Mouse (Mus musculus): ENCODE measurements around the gene Auts2. TPM values are rescaled to one million over a fixed set of nuclear protein-coding genes. Genes with fewer than 3 reads are reported as not detected.

Auts2 gene
- total RNA-seq, 4 experiments from 2014 or later, result 86.9 to 97.6 (median 89.2) TPM

- no peak for DNase-seq (ENCODE audit: low spot score in 2 of 2)
Observed at GRCm38 (mm10) chr5:132200595-132200994, 342.5 kb downstream of the Auts2 start.

GRCm38 (mm10) chr5:132195048-132195533, 348.1 kb downstream of the Auts2 start:
- no peak for DNase-seq (ENCODE audit: low spot score in 2 of 2)

- no peak for DNase-seq (ENCODE audit: low spot score in 2 of 2)
Observed at GRCm38 (mm10) chr5:132190190-132190589, 353.0 kb downstream of the Auts2 start.

- no peak for DNase-seq (ENCODE audit: low spot score in 2 of 2)
Observed at GRCm38 (mm10) chr5:132186659-132187058, 356.5 kb downstream of the Auts2 start.

- DNase-seq (ENCODE audit: low spot score in 2 of 2), result no peak
Observed at GRCm38 (mm10) chr5:132186221-132186620, 356.9 kb downstream of the Auts2 start.

GRCm38 (mm10) chr5:132184395-132185095, 358.6 kb downstream of the Auts2 start:
- no peak for DNase-seq (ENCODE audit: low spot score in 2 of 2)

- no peak for DNase-seq (ENCODE audit: low spot score in 2 of 2)
Observed at GRCm38 (mm10) chr5:132182077-132182476, 361.1 kb downstream of the Auts2 start.

GRCm38 (mm10) chr5:132170010-132170409, 373.1 kb downstream of the Auts2 start:
- no peak for DNase-seq (ENCODE audit: low spot score in 2 of 2)

- no peak for DNase-seq (ENCODE audit: low spot score in 2 of 2)
Observed at GRCm38 (mm10) chr5:132168805-132169204, 374.3 kb downstream of the Auts2 start.

- DNase-seq (ENCODE audit: low spot score in 2 of 2), result no peak
Observed at GRCm38 (mm10) chr5:132168224-132168623, 374.9 kb downstream of the Auts2 start.

GRCm38 (mm10) chr5:132166559-132166958, 376.6 kb downstream of the Auts2 start:
- DNase-seq (ENCODE audit: low spot score in 2 of 2), result no peak

- no peak for DNase-seq (ENCODE audit: low spot score in 2 of 2)
Observed at GRCm38 (mm10) chr5:132163960-132164359, 379.2 kb downstream of the Auts2 start.

GRCm38 (mm10) chr5:132162206-132162533, 381.0 kb downstream of the Auts2 start:
- no peak for DNase-seq (ENCODE audit: low spot score in 2 of 2)

- DNase-seq (ENCODE audit: low spot score in 2 of 2), result peak; percentile 18 to 60
Observed at GRCm38 (mm10) chr5:132161338-132162205, 381.6 kb downstream of the Auts2 start.

GRCm38 (mm10) chr5:132144181-132144580, 399.0 kb downstream of the Auts2 start:
- DNase-seq (ENCODE audit: low spot score in 2 of 2), result no peak

- no peak for DNase-seq (ENCODE audit: low spot score in 2 of 2)
Observed at GRCm38 (mm10) chr5:132140816-132141215, 402.3 kb downstream of the Auts2 start.

- DNase-seq (ENCODE audit: low spot score in 2 of 2), result peak in 1 of 2 experiments; percentile 50
Observed at GRCm38 (mm10) chr5:132135941-132136663, 407.0 kb downstream of the Auts2 start.

GRCm38 (mm10) chr5:132131948-132132347, 411.2 kb downstream of the Auts2 start:
- peak in 1 of 2 experiments; percentile 77 for DNase-seq (ENCODE audit: low spot score in 2 of 2)

- DNase-seq (ENCODE audit: low spot score in 2 of 2), result no peak
Observed at GRCm38 (mm10) chr5:132130577-132130976, 412.6 kb downstream of the Auts2 start.

GRCm38 (mm10) chr5:132126626-132127025, 416.5 kb downstream of the Auts2 start:
- no peak for DNase-seq (ENCODE audit: low spot score in 2 of 2)

- no peak for DNase-seq (ENCODE audit: low spot score in 2 of 2)
Observed at GRCm38 (mm10) chr5:132115631-132116030, 427.5 kb downstream of the Auts2 start.

All from left cerebral cortex, adult 8-10 months (tissue).